Mouse (Mus musculus): Measurements from ENCODE around the gene Ppp2r5e.
A peak's percentile ranks its signal among the peaks of the same experiment; 100 is the strongest.
"Not testable (repeated sequence)": the region's sequence is repeated elsewhere in the genome, so short reads cannot be mapped to it uniquely, and the experiment has no call there.

Gene Ppp2r5e

GRCm38 (mm10) chr12:75482781-75483180 is 113.3 kb downstream of the Ppp2r5e start:
- no peak for DNase-seq

- no peak for DNase-seq
Measured at GRCm38 (mm10) chr12:75482015-75482414, 114.0 kb downstream of the Ppp2r5e start.

- no peak for DNase-seq
Measured at GRCm38 (mm10) chr12:75480031-75480430, 116.0 kb downstream of the Ppp2r5e start.

- no peak for DNase-seq
Measured at GRCm38 (mm10) chr12:75479375-75479898, 116.6 kb downstream of the Ppp2r5e start.

- no peak for DNase-seq
Measured at GRCm38 (mm10) chr12:75478596-75478995, 117.4 kb downstream of the Ppp2r5e start.

- no peak for DNase-seq
Measured at GRCm38 (mm10) chr12:75478117-75478516, 117.9 kb downstream of the Ppp2r5e start.

GRCm38 (mm10) chr12:75473021-75473420 is 123.0 kb downstream of the Ppp2r5e start:
- DNase-seq, result no peak

- DNase-seq, result no peak
Measured at GRCm38 (mm10) chr12:75472107-75472506, 123.9 kb downstream of the Ppp2r5e start.

- no peak for DNase-seq
Measured at GRCm38 (mm10) chr12:75467814-75468213, 128.2 kb downstream of the Ppp2r5e start.

GRCm38 (mm10) chr12:75467127-75467526 is 128.9 kb downstream of the Ppp2r5e start:
- DNase-seq, result no peak

GRCm38 (mm10) chr12:75466206-75466605 is 129.8 kb downstream of the Ppp2r5e start:
- no peak for DNase-seq

- peak; percentile 52 to 57 for DNase-seq
Measured at GRCm38 (mm10) chr12:75464016-75464769, 131.9 kb downstream of the Ppp2r5e start.

GRCm38 (mm10) chr12:75460561-75460960 is 135.5 kb downstream of the Ppp2r5e start:
- peak; percentile 71 to 74 for DNase-seq

- DNase-seq, result no peak
Measured at GRCm38 (mm10) chr12:75459656-75460055, 136.4 kb downstream of the Ppp2r5e start.

GRCm38 (mm10) chr12:75453441-75453840 is 142.6 kb downstream of the Ppp2r5e start:
- no peak for DNase-seq

GRCm38 (mm10) chr12:75453027-75453426 is 143.0 kb downstream of the Ppp2r5e start:
- DNase-seq, result peak in 1 of 2 experiments; percentile 34

- no peak for DNase-seq
Measured at GRCm38 (mm10) chr12:75450592-75450991, 145.5 kb downstream of the Ppp2r5e start.

GRCm38 (mm10) chr12:75450011-75450410 is 146.0 kb downstream of the Ppp2r5e start:
- no peak for DNase-seq

GRCm38 (mm10) chr12:75449475-75449966 is 146.5 kb downstream of the Ppp2r5e start:
- no peak for DNase-seq

GRCm38 (mm10) chr12:75448921-75449320 is 147.1 kb downstream of the Ppp2r5e start:
- DNase-seq, result no peak

- DNase-seq, result no peak
Measured at GRCm38 (mm10) chr12:75446245-75446644, 149.8 kb downstream of the Ppp2r5e start.

GRCm38 (mm10) chr12:75432400-75432799 is 163.6 kb downstream of the Ppp2r5e start:
- DNase-seq, result not testable (repeated sequence)

GRCm38 (mm10) chr12:75429685-75430396 is 166.2 kb downstream of the Ppp2r5e start:
- no peak for DNase-seq

- DNase-seq, result no peak
Measured at GRCm38 (mm10) chr12:75428719-75429118, 167.3 kb downstream of the Ppp2r5e start.
